Mouse (Mus musculus) heart, embryonic 14.5 days (tissue): ENCODE data around the gene Rpl37. TPM values are rescaled to one million over a fixed set of nuclear protein-coding genes. Genes with fewer than 3 reads are reported as not detected.
"Not testable (repeated sequence)": the region's sequence is repeated elsewhere in the genome, so short reads cannot be mapped to it uniquely, and the experiment has no call there.

Source experiments
- ATAC-seq: fragments of 200-750 bp; cut with Nextera tagmentation; 2 replicates; pipeline ENCODE4 v1.8.0; 2017; ENCODE audit warnings: low read depth, moderate TSS enrichment; ENCODE audit not compliant: insufficient number of reproducible peaks, insufficient read depth, low FRiP score
- H3K27ac ChIP-seq, 2 experiments: fragments of 200-500 bp in 1 of 2; fragments of 300-500 bp in 1 of 2; sonication (generic) in 1 of 2; replicated peaks in 1 of 2; 2 replicates each; pipeline ENCODE4 v1.5.1; 2012 to 2014; ENCODE audit warnings: low read depth in 2 of 2, low read length in 2 of 2, control low read depth in 1 of 2, mild to moderate bottlenecking in 1 of 2, mixed read lengths in 1 of 2; ENCODE audit not compliant: control insufficient read depth in 1 of 2, insufficient read depth in 1 of 2
- H3K27me3 ChIP-seq: fragments of 300-500 bp; sonication (generic); 2 replicates; pipeline ENCODE4 v1.6.1; 2014; ENCODE audit warnings: mild to moderate bottlenecking, low read length, control low read depth; ENCODE audit not compliant: control insufficient read depth, insufficient read depth
- H3K36me3 ChIP-seq: fragments of 300-500 bp; sonication (generic); 2 replicates; pipeline ENCODE4 v1.6.1; 2014; ENCODE audit warnings: mild to moderate bottlenecking, control low read depth, low read length, mixed read lengths; ENCODE audit not compliant: control insufficient read depth, insufficient read depth
- H3K4me1 ChIP-seq, 2 experiments: fragments of 200-500 bp in 1 of 2; fragments of 300-500 bp in 1 of 2; sonication (generic) in 1 of 2; 2 replicates each; pipeline ENCODE4 v1.6.1; 2012 to 2014; ENCODE audit warnings: low read length in 2 of 2, control low read depth in 1 of 2, mixed read lengths in 1 of 2; ENCODE audit not compliant: control insufficient read depth in 2 of 2, insufficient read depth in 2 of 2
- H3K4me2 ChIP-seq: fragments of 300-500 bp; sonication (generic); 2 replicates; pipeline ENCODE4 v1.6.1; 2014; ENCODE audit warnings: mild to moderate bottlenecking, low read length
- H3K4me3 ChIP-seq, 2 experiments: fragments of 200-500 bp in 1 of 2; fragments of 300-500 bp in 1 of 2; sonication (generic) in 1 of 2; 2 replicates each; pipeline ENCODE4 v1.5.1; 2012 to 2014; ENCODE audit warnings: low read length in 2 of 2, mild to moderate bottlenecking in 2 of 2, control low read depth in 1 of 2, low read depth in 1 of 2, moderate library complexity in 1 of 2; ENCODE audit not compliant: control insufficient read depth in 1 of 2, insufficient read depth in 1 of 2
- H3K9ac ChIP-seq: fragments of 300-500 bp; sonication (generic); 2 replicates; pipeline ENCODE4 v1.6.1; 2014; ENCODE audit warnings: mild to moderate bottlenecking, low read length
- H3K9me3 ChIP-seq: fragments of 300-500 bp; sonication (generic); 2 replicates; pipeline ENCODE4 v1.6.1; 2016; ENCODE audit warnings: low read length, control low read depth; ENCODE audit not compliant: control insufficient read depth
- WGBS: fragments of 180-500 bp; shearing (Covaris S2); extraction: QIAGEN DNeasy Blood & Tissue Kit; methylation state at CpG from one replicate; pipeline ENCODE4 v1.1.7; 2014; 5-methylcytosine and 5-hydroxymethylcytosine counted together
- polyA plus RNA-seq: library from polyadenylated mRNA; unstranded; fragments of >200 nt; fragmentation: Nextera tagmentation; extraction: Ambion mirVana; gene quantifications from 2 replicates; pipeline ENCODE4 v1.2.1, GENCODE M21; 2014

Gene Rpl37
- polyA plus RNA-seq, 1 experiment from 2014 or later = 512 TPM

DNA sequence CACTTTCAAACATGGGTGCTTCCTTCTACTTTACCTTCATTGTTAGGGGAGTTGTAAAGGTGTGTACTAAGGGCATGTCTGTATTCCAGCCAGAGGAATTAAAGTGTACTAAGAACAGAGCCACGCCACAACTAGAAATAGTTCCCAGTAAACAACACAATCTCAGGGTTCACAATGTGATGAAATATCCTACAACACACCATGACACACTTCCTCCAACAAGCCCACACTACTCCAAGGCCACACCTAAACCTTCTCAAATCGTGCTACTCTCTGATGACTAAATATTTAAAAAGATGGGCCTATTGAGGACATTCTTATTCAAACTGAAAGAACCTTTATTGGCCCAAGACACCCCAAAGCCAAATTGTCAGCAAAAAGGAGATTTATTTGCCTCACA lies 11.0 kb downstream of the Rpl37 start:
- Histone ChIP-seq H3K9me3 (no peaks in the 10 kb centered on the region), H3K9ac (no peak overlapping the region), H3K4me3 (no peak overlapping the region), H3K36me3 (peaks cover 22% of the 10 kb centered on the region), H3K4me2 (no peak overlapping the region), H3K27ac (no peak overlapping the region), H3K27me3 (no peaks in the 10 kb centered on the region), H3K4me1 (no peaks in the 10 kb centered on the region)
- WGBS = 86% methylated on average over 2 of the region's 2 CpGs
- no peak for ATAC-seq

GRCm38 (mm10) chr15:5128176-5128940 lies 11.9 kb downstream of the Rpl37 start:
- Histone ChIP-seq H3K4me2 (no peak overlapping the region), H3K9ac (no peak overlapping the region), H3K27ac (no peak overlapping the region), H3K9me3 (no peaks in the 10 kb centered on the region), H3K36me3 (peaks cover 15% of the 10 kb centered on the region), H3K4me1 (no peaks in the 10 kb centered on the region), H3K27me3 (no peaks in the 10 kb centered on the region), H3K4me3 (no peak overlapping the region)
- ATAC-seq = no peak
- WGBS = 51% methylated on average over 5 of the region's 5 CpGs

- no peak overlapping the region for H3K9ac ChIP-seq
- H3K4me3 ChIP-seq = no peak overlapping the region
- 88% methylated on average over 12 of the region's 12 CpGs for WGBS
- peaks cover 10% of the 10 kb centered on the region for H3K36me3 ChIP-seq
- H3K4me1 ChIP-seq = no peaks in the 10 kb centered on the region
- H3K4me2 ChIP-seq = no peak overlapping the region
- no peaks in the 10 kb centered on the region for H3K27me3 ChIP-seq
- H3K27ac ChIP-seq = no peak overlapping the region
- no peak for ATAC-seq
- H3K9me3 ChIP-seq = no peaks in the 10 kb centered on the region
Measured at GRCm38 (mm10) chr15:5129111-5129805, 12.8 kb downstream of the Rpl37 start.

- H3K9ac ChIP-seq, H3K4me2 ChIP-seq, ATAC-seq, H3K36me3 ChIP-seq, H3K4me3 ChIP-seq, H3K27me3 ChIP-seq, H3K9me3 ChIP-seq, H3K4me1 ChIP-seq, H3K27ac ChIP-seq: not testable (repeated sequence)
- WGBS = 52% methylated on average over 14 of the region's 14 CpGs
Measured at GRCm38 (mm10) chr15:5130887-5131668, 14.6 kb downstream of the Rpl37 start.

DNA sequence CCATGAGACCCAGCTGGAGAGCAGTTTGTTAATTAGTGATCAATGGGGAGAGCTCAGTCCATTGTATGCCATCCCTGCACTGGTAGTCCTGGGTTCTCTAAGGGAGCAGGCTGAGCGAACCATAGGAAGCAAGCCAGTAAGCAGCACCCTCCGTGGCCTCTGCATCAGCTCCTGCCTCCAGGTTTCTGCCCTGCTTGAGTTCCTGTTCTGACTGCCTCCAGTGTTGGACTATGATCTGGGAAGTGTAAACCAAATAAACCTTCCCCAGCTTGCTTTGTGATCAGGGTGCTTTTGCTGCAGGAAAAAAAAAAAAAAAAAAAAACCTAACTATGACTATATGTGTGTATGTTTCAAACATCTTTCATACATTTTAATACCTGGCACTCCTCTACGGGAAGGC lies 16.9 kb downstream of the Rpl37 start:
- H3K27ac ChIP-seq = no peak overlapping the region
- WGBS = 75% methylated on average over 3 of the region's 3 CpGs
- no peaks in the 10 kb centered on the region for H3K27me3 ChIP-seq

GRCm38 (mm10) chr15:5134179-5134578 lies 17.7 kb downstream of the Rpl37 start:
- Histone ChIP-seq H3K27me3 (no peaks in the 10 kb centered on the region), H3K4me2 (no peak overlapping the region), H3K4me1 (0 out of 4 replicates have a peak, but pooled peaks cover 0 to 3% of the 10 kb centered on the region in 2 experiments), H3K4me3 (no peak overlapping the region), H3K27ac (no peak overlapping the region), H3K9ac (no peak overlapping the region), H3K36me3 (no peaks in the 10 kb centered on the region), H3K9me3 (no peaks in the 10 kb centered on the region)
- no peak for ATAC-seq
- WGBS = 89% methylated on average over 3 of the region's 3 CpGs

More for the DNA sequence above, 16.9 kb downstream of the Rpl37 start:
- no peak overlapping the region for H3K9ac ChIP-seq
- no peaks in the 10 kb centered on the region for H3K36me3 ChIP-seq
- H3K4me2 ChIP-seq = no peak overlapping the region
- 0 out of 4 replicates have a peak, but pooled peaks cover 0 to 3% of the 10 kb centered on the region in 2 experiments for H3K4me1 ChIP-seq
- no peak overlapping the region for H3K4me3 ChIP-seq
- no peak for ATAC-seq
- H3K9me3 ChIP-seq = no peaks in the 10 kb centered on the region

- Histone ChIP-seq H3K9ac (no peak overlapping the region), H3K4me1 (0 out of 4 replicates have a peak, but pooled peaks cover 0 to 3% of the 10 kb centered on the region in 2 experiments), H3K4me2 (no peak overlapping the region), H3K9me3 (no peaks in the 10 kb centered on the region), H3K27ac (no peak overlapping the region), H3K27me3 (no peaks in the 10 kb centered on the region), H3K4me3 (no peak overlapping the region), H3K36me3 (no peaks in the 10 kb centered on the region)
- WGBS = 49% methylated on average over 8 of the region's 8 CpGs
- ATAC-seq = no peak
Measured at GRCm38 (mm10) chr15:5134945-5135483, 18.6 kb downstream of the Rpl37 start.
